Mouse (Mus musculus) c-Kit-positive CD71-positive TER-119-positive erythroid progenitor cells, embryonic 14.5 days (primary cell): Measurements from ENCODE around the gene Slc35g2.

ENCODE experiments used
- DNase-seq: peaks from one replicate; pipeline ENCODE4 v3.0.0-alpha.2; 2013; ENCODE audit warnings: low spot score

The Slc35g2 gene

DNA sequence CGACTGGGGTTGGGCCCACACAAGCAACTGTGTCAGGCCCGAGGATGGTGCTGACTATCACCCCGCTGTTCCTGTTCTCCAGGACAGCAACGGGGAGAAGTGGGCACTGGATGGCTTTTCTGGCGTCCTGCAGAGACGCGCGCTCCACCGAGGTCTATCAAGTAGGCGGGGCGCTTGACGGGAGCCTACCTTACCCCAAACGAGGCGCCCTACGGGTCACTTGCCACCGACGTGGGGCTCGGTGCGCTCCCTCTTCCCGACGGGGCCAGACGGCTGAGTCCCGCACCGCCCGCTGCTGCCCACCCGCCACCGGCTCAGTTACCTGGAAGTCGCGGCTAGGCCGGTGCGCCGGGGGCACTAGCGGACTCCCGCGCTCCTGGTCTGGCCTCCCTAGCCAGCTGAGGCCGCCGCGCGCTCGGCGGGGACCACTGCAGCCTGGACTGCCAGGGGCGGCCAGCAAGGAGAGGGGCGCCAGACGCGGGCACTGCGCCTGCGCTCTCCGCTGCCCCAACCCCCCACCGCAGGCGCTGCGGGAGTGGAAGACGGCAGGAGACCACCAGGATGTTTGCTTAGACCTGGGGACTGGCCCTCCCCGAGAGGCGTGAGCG lies at the start of gene Slc35g2:
Gene Slc35g2, minus strand, starts transcription at position 465 of the 608 bp plus-strand sequence.
- no peak for DNase-seq

DNA sequence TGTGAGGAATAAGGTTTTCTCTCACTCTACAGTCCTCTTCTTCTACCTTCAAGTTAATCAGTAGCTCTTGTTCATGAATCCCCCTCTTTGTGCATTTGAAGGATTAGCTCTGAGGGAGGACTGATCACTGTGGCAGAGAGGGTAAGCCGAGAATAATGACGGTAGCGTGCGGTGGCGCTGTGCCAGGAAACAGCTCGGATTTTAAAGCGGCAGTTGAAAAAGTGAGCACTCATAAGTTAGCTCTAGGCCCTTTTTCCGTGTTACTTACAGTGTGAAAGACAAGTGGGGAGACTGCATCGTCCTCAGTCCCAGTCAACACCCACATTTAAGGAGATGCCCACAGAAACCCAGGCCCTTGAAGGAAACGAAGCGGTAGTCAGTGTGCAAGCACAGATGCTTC lies 46.1 kb upstream of the Slc35g2 start:
- no peak for DNase-seq

DNA sequence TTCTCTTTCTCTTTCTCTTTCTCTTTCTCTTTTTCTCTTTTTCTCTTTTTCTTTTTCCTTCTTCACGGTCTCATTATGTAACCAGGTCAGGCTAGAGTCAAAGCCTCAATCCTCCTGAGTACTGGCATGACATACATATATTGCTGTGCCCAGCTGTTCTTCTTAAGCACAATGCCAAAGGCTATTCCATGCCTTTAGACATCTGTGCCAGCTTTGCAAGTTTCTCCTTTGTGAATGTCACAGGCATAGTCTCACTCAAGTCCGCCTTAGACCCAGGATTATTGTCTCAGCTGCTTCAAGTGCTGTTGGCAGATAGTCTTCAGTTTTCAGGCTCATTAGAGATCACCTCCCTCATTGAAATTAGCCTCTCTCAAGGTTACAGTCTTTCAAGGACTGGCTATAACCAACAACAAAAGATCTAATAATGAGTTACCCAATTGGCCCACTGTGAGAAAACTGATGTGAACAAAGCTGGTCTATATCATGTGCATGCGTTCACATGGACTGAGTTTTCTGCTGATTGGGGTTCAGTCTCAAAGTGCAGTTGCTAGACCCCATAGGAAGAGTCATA lies 42.7 kb upstream of the Slc35g2 start:
- DNase-seq, result no peak

DNA sequence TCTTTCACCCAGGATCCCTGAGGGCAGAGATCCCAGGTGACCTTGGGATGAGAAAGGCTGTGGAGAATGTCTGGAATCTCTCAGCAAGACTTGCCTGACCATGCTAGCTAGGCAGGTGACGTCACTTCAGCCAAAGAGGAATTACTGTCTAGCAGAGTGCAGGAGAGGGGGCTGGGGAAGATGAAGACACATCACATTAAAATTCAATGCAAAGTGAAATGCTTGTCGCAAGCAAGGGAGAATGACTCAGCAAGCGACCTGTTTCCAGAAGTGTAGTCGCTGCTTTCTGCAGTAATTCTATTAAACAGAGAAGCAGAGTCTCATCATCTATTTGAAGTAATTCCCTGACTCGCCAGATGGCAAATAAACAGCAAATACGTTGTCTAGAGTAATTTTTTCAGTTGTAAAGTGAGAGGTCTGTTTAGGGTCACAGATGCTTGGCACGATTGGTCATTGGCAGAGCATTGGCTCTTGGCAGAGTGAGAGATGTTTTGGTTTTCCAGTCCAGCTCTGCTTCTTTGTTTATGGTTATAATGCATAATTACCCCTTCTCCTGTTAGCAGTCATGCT lies 35.2 kb upstream of the Slc35g2 start:
- no peak for DNase-seq

DNA sequence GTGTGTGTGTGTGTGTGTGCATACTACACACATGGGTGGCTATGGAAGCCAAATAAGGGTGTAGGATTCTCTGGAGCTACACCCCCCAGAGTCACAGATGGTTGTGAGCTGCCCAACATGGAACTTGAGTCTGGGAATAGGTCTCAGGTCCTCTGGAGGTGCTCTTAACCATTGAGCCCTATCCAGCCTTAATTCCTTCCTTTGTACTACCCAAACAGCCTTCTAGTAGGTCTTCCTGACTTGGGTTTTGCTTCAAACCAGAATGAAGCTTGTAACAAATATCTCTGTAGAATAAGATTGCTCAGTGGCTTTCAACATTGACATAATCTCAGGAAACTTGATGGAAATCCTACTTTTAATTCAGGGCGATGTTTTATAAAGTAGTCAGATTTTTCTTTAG lies 34.6 kb upstream of the Slc35g2 start:
- DNase-seq, result no peak

DNA sequence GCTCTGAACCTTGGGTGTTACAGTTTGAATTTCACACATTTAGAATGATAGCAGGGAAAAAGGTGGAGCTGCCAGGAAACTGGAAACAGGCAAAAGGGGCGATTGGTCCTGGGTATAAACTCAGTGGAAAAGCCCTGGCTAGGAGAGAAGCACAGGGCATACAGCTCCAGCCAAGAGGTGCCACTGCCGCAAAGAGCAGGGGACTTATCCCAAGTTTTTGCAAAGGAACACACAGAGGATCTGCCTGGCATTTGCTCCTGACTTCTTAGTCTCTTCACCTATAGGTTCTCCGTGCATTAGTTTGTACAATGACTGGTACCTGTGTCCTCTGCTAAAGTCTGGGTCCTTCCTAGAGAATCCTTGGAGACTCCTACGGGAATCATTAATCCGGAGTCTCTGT lies 32.3 kb upstream of the Slc35g2 start:
- no peak for DNase-seq

DNA sequence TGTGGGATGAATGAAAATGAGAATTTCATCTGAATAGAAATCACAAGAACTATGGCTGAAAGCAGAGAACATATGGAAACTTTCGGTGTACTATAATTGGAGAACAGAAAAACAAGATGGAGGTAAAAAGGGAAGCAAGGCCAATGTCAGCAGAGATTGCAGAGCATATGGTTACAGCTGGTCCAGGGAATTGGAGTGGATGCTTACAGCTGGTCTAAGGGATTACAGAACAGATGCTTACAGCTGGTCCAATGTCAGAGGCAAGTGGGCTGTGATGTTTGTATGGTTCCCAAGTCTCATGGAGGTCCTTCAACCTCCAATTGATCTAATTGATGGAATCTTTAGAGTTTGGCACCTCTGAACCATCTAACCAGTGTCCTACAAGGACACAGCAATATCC lies 31.2 kb upstream of the Slc35g2 start:
- DNase-seq, result no peak

DNA sequence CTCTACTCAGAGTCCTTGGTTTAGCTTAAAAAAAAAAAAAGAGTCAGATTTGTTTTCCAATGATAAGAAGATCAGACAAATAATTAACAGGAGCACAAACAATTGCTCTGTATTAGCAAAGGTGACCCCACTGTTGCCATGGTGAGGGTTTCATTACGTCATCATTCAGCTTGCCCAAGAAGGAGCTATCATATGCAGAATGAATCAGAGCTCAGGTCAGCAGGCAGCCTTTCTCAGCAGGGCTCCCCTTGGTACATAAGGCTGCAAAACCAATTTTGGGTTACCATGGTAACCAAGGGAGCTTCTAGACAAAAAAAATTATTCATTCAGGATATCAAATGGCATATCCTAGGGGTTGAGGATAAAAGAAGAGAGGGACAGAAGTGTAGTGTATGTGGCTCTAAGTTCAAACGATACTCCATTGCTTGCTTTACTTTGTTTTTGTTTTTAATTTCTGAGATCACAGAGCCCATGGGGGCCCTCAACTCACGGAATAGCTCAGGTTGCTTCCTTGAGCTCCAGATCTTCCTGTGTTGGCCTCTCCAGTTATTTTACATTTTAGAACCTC lies 29.0 kb upstream of the Slc35g2 start:
- DNase-seq, result no peak

DNA sequence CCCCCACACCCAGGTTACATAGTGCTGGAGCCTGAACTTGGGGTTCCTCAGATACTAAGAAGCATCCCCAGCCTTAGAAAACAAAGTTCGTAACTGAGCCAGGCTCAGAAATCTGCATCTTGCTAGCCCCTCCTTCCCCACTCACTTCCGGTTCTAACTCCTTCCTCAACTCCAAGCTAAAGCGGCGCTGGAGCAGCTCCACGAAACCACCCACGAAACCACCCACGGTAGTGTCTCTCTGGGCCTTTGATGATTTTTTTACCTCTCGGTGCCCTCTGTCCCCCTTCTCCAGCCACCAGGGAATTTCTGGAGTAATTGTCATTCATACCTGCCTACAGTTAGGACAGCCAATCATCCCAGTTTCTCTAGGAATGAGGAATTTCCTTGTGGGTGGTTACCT lies 26.7 kb upstream of the Slc35g2 start, which contains the start of gene Stag1:
Gene Stag1, plus strand, starts transcription at position 253 of the 400 bp plus-strand sequence.
- DNase-seq, result no peak

DNA sequence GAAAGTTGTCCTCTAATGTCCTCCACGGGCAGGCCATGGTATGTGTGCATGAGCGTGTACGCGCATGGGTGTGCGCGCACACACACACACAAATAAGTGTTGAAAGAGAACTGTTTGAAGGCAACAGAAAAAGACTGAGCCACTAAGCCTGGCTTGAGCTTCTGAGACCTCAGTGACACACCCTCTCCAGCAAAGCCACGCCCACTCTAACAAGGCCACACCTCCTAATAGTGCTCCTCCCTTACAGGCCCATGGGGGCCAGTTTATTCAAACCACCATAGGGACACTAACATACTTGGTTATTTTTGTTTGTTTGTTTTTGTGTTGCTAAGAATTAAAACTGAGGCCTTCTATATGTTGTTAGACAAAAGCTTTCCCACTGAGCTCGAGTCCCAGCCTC lies 25.4 kb upstream of the Slc35g2 start:
- peak; percentile 36 for DNase-seq

DNA sequence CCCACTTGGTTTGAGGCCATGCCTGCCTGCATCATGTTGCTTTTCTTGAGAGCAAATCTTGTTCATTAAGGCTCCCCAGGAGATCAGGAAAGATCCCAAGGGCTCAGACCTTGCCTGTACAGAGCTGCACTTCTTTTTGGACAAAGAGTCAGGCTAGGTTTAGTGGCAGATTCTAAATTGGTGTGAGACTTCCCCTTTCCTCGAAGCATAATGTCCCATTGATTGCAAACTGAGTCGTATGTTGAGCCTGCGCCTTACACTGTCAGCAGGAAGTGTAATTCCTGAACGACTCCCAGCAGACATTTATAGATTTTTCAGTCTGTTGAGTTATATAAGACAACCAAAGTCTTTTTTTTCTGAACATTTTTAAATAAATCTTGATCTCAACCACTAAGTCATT lies 19.6 kb upstream of the Slc35g2 start:
- no peak for DNase-seq

DNA sequence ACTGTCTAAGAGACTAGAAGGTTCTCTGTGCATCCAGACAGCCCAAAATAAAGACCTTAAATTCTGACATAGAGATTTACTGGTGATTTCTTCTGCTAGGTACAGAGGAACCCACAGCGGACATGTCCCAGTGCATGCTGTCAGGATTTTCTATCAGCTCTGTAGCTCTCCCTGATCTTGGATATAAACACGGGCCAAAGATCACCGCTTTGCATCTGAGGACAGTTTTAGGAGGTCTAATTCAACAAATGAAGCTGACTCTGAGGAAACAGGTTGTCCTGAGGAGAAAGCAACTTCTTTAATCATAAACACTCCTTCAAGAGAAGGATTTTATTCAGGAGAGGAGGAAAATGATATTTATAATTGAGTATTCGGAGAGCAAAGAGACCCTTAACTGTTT lies 13.1 kb upstream of the Slc35g2 start:
- DNase-seq, result no peak

DNA sequence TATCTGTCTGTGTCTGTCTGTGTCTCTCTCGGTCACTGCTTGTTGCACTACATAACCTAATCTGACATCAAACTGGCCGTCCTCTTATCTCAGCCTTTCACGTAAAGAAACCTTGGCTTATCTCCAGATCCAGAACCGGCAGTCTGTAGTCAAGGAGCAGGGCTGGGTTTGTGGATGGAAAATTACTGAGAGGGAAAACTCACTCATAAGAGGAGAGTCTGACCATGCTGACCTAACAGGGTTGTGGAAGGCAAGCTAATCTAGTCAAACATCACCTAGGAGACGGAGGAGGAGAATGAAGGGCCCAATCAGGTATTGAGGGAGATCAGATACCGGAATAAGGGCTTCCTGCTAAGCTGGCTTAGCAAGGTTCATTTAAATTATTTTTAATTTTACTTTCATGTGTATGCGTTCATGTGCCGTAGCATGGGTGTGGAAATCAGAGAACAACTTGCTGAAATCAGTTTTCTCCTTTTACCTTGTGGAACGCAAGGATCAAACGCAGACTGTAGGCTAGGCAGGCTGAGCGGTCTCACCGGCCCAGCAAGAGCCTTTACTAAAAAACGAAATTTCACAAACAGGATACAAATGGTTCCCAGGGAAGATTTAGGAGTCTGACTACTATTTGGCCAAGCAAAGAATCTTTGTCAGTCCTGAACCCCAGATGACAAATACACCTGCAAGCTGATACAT lies 12.1 kb upstream of the Slc35g2 start:
- DNase-seq, result no peak

DNA sequence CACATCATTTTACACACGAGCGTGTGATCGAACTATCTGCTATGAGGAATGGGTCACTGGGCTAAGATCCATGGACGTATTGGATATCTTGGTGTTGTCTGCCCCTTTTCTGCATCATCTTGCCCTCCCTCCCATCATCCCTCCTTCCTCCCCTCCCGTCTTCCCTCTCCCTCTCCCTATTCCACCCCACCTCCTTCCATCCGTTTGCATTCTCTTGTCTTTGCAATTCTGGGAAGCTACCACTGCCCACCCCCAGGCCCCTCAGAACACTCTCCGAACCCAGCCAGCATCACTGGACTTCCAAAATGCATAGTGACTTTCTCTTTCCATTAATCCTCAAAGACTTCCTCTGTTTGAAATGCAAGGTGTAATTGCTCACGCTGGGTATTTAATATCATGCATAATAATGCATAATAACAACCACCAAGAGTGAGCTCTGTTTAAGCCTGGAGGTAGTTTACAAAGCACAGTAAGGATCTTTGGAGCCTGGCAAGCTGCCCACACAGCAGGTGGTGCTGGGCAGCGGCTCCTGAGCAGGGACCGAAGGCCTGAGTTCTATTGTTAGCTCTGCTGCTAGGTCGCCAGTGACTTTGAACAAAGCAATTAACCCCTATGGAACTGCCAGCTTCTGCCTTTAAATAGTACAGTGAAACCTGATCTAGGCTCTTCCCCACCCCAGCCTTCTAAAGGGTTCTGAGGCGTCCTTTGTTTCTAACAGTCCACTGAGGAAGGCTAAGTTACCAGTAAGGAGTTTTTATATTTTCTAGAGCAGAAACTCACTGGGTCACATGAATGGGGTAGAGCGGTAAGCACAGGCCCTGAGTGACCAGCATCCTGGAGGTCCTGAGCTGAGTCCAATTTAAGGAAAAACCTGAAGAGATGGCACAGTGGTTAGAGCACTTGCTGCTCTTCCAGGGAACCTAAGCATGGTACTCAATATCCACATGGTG lies 10.9 kb upstream of the Slc35g2 start:
- no peak for DNase-seq

DNA sequence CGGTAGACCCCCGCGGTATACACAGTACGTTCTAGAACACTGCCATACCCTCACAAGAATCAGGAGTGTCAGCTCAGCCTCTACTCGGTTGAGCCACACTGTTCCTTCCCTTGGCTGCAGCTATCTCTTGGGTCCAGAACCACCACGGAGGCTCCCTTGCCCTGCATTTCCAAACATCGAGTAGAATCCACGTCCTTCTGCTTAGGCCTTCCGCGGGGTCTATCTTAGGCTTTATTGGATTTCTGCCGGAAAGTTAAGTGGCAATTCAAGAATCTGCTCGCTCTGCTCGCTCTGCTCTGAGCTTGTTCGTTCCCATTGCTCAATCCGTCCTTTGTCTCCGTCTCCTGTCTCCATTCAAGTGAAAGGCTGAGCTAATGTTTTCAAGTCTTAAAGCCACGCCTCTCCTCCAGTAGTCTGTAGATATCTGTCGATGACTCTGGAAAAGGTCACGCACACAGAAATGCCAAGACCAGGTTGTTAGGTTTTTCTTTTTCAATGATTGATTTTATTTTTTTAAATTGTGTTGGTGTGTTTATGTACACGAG lies 9.4 kb upstream of the Slc35g2 start:
- no peak for DNase-seq

DNA sequence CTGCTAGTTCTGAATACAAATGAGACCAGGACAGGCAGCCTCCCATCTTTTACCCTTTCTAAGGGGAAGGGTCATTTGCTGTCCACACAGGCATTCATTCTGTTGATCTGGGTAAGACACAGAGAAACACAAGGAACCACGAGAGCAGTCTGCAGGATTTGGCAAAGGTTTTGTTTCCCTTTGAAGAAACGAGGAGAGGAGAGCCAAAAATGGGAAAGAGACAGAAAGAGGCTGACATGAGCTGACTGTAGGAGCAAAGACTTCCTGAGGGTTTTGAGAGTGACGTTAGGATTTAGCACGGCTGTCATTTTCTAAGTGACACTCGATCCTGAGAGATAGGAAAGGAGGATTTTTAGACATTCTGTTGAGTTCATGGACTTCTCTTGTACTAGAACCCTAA lies 3.1 kb upstream of the Slc35g2 start:
- DNase-seq, result no peak

DNA sequence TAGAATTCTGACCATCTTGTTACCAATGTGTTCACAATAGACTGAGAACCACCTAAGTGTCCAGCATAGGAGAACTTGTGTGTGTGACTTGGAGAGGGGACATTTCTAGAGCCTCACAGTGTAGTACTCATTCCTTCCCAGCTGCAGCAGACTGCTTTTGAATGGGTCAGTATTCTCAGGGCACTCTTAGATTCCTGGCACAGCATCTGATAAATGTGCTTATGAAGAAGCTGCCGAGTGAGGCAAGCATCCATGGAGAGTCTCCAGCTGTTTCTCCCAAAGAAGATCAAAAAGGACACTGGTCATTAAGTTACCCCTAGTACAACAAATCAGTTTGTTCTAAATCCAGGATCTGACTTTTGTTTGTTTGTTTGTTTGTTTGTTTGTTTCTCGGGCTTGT lies 2.4 kb upstream of the Slc35g2 start:
- no peak for DNase-seq

DNA sequence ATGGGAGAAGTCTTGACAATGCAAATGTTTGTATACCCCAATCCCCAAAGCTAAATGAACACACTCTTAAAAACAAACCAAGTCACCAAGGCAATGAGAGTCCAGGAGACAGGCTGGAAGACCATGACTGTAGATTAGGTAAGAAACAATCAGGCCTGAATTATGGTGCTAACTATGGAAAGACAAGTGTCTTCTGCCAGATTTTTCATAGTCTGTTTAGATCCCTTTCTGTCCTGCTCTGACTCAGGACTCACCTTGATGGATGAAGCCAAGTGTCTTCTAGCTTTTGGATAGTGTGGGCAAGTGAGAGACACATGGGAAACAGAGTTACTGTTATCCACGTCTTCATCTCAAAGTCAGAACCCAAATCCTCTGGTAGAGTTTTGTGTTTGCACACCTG lies 621 bp upstream of the Slc35g2 start:
- no peak for DNase-seq

DNA sequence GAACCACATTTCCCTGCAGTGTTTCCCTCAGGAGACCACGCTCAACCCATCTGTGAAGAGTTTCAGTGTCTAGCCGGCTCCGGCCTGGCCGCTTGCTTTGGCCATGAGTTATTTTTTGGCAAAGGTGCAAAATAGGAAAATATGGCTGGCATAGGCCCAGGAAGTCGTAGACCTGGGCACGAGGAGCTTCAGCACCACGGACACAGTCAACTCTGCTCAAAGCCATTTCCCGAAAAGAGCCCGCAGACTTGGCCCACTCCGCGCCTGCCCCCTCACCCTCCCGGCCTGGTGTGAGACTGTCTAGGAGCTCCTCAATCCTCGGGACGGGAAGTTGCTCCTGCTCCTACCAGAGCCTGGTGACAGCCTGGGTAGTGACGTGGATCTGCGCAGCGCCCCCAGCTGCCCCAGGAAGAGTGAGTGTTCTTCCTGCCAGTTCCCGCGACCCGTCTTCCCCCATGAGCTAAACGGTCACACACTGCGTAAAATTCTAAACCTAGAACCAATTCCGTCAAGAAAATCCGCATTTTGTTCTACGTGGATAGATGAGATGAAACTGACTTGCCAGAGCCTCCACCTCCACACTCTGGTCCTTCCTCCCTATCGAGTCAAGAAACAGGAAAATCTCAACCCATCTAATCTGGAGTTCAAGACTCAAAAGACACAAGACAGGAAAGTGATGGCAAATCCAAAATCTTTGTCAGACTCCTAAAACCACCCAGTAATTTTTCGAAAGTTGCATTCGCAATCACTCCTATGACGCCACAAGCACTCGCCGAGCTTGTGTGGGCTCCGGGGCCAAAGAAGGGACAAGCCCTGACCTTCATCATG lies 878 bp downstream of the Slc35g2 start:
- DNase-seq, result no peak

DNA sequence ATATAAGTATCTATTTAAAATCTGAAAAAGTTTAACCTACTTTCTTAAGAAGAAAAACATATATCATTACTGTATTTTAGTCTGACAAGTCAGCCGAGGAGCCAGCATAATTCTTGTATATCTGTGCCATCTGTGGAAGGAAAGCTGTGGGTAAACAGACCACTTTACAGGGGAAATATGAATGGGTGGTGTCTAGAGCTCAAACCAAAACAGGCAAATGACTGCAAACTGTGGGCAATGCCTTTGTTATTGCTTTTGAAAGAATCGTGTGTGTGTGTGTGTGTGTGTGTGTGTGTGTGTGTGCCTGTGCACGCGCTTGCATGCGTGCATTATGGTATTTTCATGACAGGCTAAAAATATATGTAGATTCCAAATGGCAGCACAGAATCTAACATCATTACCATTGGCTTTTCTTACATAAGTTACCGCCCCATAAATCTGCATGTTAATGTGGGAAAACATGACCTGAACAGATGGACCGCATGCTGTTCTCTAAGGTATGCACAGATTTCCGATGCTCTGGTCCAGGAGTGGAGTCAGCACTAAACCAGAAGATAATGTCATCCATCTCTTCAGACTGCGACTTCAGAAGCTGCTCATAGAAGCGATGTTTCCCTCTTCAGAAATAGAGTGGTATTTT lies 10.5 kb downstream of the Slc35g2 start:
- no peak for DNase-seq
